Mouse (Mus musculus): ENCODE data around the gene Ddx5. TPM values are rescaled to one million over a fixed set of nuclear protein-coding genes. Genes with fewer than 3 reads are reported as not detected.

Ddx5 gene
- polyA plus RNA-seq, 1 experiment from 2014 or later: 538 TPM

DNA sequence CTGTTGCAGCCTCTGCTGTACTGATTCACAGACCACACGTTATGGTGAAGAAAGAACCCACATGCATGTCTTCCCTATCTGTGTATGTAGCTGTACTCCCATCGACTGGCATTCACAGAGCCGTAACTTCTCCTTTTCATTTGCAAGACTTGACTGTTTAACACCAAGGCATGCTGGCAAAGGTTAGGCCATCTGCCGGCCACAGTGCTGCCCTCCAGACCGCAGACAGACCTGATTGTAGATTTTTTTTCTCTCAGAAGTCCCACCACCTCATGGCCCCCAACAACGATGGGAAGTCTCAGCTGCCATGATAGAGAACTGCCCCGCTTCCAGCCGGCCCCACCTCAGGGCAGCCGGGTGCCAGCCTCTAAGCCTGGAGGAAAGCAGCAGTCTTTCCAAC is 30.6 kb upstream of the Ddx5 start:
- no peaks in the 10 kb centered on the region for H3K4me1 ChIP-seq (replicated peaks; ENCODE audit: control insufficient read depth, insufficient read depth, low read length)
- WGBS: 92% methylated on average over 9 of the region's 9 CpGs
- peaks cover 3% of the 10 kb centered on the region for H3K36me3 ChIP-seq (ENCODE audit: control insufficient read depth, insufficient read depth, low read length)
- H3K4me2 ChIP-seq (ENCODE audit: low read depth, low read length, severe bottlenecking): no peak overlapping the region
- ATAC-seq (replicated peaks; ENCODE audit: low FRiP score) (no peak), DNase-seq (ENCODE audit: low spot score) (no peak)
- H3K4me3 ChIP-seq (ENCODE audit: low read depth, low read length): no peak overlapping the region
- no peaks in the 10 kb centered on the region for H3K27me3 ChIP-seq (ENCODE audit: control insufficient read depth, insufficient read depth, low read length)
- no peaks in the 10 kb centered on the region for H3K9me3 ChIP-seq (ENCODE audit: control insufficient read depth, low read length)
- H3K9ac ChIP-seq (ENCODE audit: low read length): no peak overlapping the region
- H3K27ac ChIP-seq (ENCODE audit: low read depth, low read length): no peak overlapping the region

DNA sequence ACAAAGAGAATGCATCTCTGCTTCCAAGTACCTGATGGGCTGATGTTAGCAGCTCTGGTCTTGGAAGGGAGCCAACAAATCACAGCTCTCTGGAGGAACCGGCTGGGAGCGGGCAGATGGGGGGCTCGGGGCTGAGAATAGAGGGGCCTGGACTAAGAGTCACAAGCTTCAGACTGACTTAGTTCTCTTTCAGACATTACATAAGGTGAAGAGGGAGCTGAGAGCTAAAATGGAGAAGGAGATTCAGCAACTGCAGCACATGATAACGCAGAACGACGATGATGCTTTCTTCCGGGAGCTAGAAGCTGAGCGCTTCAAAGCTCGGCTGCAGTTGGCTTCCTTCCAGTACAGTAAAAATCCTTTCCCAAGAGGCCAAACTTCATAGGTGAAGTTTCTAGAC is 29.4 kb upstream of the Ddx5 start:
- Histone ChIP-seq H3K36me3 (ENCODE audit: control insufficient read depth, insufficient read depth, low read length) (peaks cover 3% of the 10 kb centered on the region), H3K27me3 (ENCODE audit: control insufficient read depth, insufficient read depth, low read length) (no peaks in the 10 kb centered on the region), H3K9me3 (ENCODE audit: control insufficient read depth, low read length) (no peaks in the 10 kb centered on the region), H3K4me2 (ENCODE audit: low read depth, low read length, severe bottlenecking) (no peak overlapping the region), H3K27ac (ENCODE audit: low read depth, low read length) (no peak overlapping the region), H3K4me3 (ENCODE audit: low read depth, low read length) (no peak overlapping the region), H3K4me1 (replicated peaks; ENCODE audit: control insufficient read depth, insufficient read depth, low read length) (no peaks in the 10 kb centered on the region), H3K9ac (ENCODE audit: low read length) (no peak overlapping the region)
- WGBS: 85% methylated on average over 9 of the region's 9 CpGs
- ATAC-seq (replicated peaks; ENCODE audit: low FRiP score) (no peak), DNase-seq (ENCODE audit: low spot score) (no peak)

DNA sequence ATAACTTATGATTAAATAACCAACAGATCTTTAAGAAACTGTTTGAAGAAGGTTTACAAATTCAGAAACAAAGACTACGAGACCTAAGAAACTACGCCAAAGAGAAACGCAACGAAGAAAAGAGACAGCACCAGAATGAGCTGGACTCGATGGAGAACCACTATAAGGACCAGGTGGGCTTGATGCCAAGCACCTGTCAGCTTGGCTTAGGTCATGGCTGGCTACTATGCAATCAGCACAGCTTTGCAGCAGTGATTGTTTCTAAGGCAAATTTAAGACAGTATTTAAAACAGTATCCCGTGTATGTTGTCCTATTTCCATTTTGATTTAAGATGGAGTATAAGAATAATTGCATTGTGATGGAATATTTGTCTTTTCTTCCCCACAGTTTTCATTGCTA is 28.8 kb upstream of the Ddx5 start:
- DNase-seq (ENCODE audit: low spot score): no peak
- H3K4me1 ChIP-seq (replicated peaks; ENCODE audit: control insufficient read depth, insufficient read depth, low read length): no peaks in the 10 kb centered on the region
- no peaks in the 10 kb centered on the region for H3K27me3 ChIP-seq (ENCODE audit: control insufficient read depth, insufficient read depth, low read length)
- 93% methylated on average over 6 of the region's 6 CpGs for WGBS
- peaks cover 3% of the 10 kb centered on the region for H3K36me3 ChIP-seq (ENCODE audit: control insufficient read depth, insufficient read depth, low read length)
- no peak overlapping the region for H3K9ac ChIP-seq (ENCODE audit: low read length)
- no peaks in the 10 kb centered on the region for H3K9me3 ChIP-seq (ENCODE audit: control insufficient read depth, low read length)
- no peak overlapping the region for H3K27ac ChIP-seq (ENCODE audit: low read depth, low read length)
- ATAC-seq (replicated peaks; ENCODE audit: low FRiP score): no peak
- no peak overlapping the region for H3K4me2 ChIP-seq (ENCODE audit: low read depth, low read length, severe bottlenecking)
- H3K4me3 ChIP-seq (ENCODE audit: low read depth, low read length): no peak overlapping the region

DNA sequence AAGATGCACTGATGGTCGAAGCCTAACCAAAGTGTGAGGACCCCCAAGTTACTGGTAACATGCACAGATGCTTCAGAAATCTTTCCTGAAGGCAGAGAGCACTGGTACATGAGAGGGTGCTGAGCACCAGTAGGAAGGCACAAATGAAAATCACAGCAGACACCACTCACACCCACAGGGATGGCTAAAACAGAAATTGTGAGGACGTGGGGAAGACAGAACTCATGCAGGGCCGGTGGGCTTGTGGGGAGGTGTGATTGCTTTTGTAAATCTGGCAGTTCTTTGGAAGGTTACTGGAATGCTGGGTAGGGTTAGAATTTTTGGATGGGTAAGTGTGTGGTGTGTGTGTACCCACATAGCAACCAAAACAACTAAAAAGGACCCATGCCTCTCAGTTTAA is 28.2 kb upstream of the Ddx5 start:
- Histone ChIP-seq H3K27ac (ENCODE audit: low read depth, low read length) (no peak overlapping the region), H3K4me2 (ENCODE audit: low read depth, low read length, severe bottlenecking) (no peak overlapping the region), H3K36me3 (ENCODE audit: control insufficient read depth, insufficient read depth, low read length) (peaks cover 3% of the 10 kb centered on the region), H3K4me3 (ENCODE audit: low read depth, low read length) (no peak overlapping the region), H3K9me3 (ENCODE audit: control insufficient read depth, low read length) (no peaks in the 10 kb centered on the region), H3K4me1 (replicated peaks; ENCODE audit: control insufficient read depth, insufficient read depth, low read length) (no peaks in the 10 kb centered on the region), H3K27me3 (ENCODE audit: control insufficient read depth, insufficient read depth, low read length) (no peaks in the 10 kb centered on the region), H3K9ac (ENCODE audit: low read length) (no peak overlapping the region)
- DNase-seq (ENCODE audit: low spot score): no peak
- WGBS: 88% methylated on average over 3 of the region's 3 CpGs
- no peak for ATAC-seq (replicated peaks; ENCODE audit: low FRiP score)

DNA sequence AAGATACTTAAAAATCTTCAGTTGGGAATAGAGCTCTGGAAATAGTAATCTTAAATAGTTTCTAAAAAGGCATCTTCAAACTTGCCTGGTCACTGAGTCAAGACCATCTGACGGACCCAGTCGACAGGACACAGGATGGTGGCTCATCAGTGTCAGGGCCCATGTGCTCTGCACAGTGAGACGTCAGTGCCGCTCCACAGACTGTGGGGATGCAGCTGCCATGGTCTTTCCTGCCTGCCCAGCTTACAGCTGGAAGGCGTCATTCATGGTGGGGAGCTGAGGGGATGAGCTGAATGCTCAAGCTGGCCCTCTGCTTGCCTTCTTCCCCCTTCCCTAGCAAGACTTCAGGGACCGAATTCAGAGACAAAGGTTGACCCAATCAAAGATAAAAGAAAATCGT is 27.3 kb upstream of the Ddx5 start:
- no peaks in the 10 kb centered on the region for H3K27me3 ChIP-seq (ENCODE audit: control insufficient read depth, insufficient read depth, low read length)
- ATAC-seq (replicated peaks; ENCODE audit: low FRiP score) (no peak), DNase-seq (ENCODE audit: low spot score) (no peak)
- no peak overlapping the region for H3K4me3 ChIP-seq (ENCODE audit: low read depth, low read length)
- no peak overlapping the region for H3K9ac ChIP-seq (ENCODE audit: low read length)
- no peaks in the 10 kb centered on the region for H3K9me3 ChIP-seq (ENCODE audit: control insufficient read depth, low read length)
- H3K36me3 ChIP-seq (ENCODE audit: control insufficient read depth, insufficient read depth, low read length): peaks cover 3% of the 10 kb centered on the region
- H3K4me2 ChIP-seq (ENCODE audit: low read depth, low read length, severe bottlenecking): no peak overlapping the region
- 79% methylated on average over 7 of the region's 7 CpGs for WGBS
- no peak overlapping the region for H3K27ac ChIP-seq (ENCODE audit: low read depth, low read length)
- no peaks in the 10 kb centered on the region for H3K4me1 ChIP-seq (replicated peaks; ENCODE audit: control insufficient read depth, insufficient read depth, low read length)

DNA sequence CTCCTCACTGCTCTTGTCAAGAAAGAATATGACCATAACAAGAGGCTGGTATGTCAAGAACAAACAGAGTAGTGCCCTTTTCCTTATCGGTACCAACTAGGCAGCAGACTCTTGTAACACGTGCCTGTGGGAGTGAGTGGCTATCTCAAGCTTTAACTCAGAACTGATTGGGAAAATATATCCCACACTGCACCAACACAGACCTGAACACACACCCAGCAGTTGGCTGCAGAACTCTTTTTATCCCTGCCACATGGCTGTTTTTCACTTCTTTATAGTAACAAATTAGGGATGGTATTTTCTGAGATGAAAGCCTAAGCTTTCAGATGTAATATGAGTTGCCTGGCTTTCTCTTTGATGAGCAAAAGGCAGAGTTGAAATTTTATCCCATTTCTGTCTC is 26.8 kb upstream of the Ddx5 start:
- no peak for ATAC-seq (replicated peaks; ENCODE audit: low FRiP score)
- peaks cover 3% of the 10 kb centered on the region for H3K36me3 ChIP-seq (ENCODE audit: control insufficient read depth, insufficient read depth, low read length)

DNA sequence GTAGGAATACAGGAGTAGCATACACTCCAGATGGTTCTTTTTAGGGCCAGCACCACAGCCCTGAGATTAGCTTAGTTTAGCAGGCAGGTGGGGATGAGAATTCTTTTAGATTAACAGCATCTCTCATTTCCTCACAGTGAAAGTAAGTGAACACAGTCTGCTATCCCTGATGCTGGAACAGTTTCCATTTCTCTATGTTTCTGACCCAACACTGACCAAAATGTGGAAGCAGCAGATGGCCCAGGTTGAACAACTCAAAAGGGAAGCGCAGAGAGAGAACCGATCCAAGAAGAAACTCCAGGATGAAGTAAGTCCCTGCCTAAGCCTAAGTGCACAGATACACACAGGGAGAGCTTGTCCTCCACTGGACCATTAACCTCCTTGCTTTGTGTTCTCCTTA is 26.3 kb upstream of the Ddx5 start:
- peaks cover 3% of the 10 kb centered on the region for H3K36me3 ChIP-seq (ENCODE audit: control insufficient read depth, insufficient read depth, low read length)
- H3K4me2 ChIP-seq (ENCODE audit: low read depth, low read length, severe bottlenecking): no peak overlapping the region
- H3K4me3 ChIP-seq (ENCODE audit: low read depth, low read length): no peak overlapping the region
- H3K27ac ChIP-seq (ENCODE audit: low read depth, low read length): no peak overlapping the region
- DNase-seq (ENCODE audit: low spot score) (no peak), ATAC-seq (replicated peaks; ENCODE audit: low FRiP score) (no peak)
- no peaks in the 10 kb centered on the region for H3K4me1 ChIP-seq (replicated peaks; ENCODE audit: control insufficient read depth, insufficient read depth, low read length)
- no peak overlapping the region for H3K9ac ChIP-seq (ENCODE audit: low read length)
- 96% methylated on average over 2 of the region's 2 CpGs for WGBS
- no peaks in the 10 kb centered on the region for H3K9me3 ChIP-seq (ENCODE audit: control insufficient read depth, low read length)
- H3K27me3 ChIP-seq (ENCODE audit: control insufficient read depth, insufficient read depth, low read length): no peaks in the 10 kb centered on the region

More for the DNA sequence above, 26.8 kb upstream of the Ddx5 start:
- no peaks in the 10 kb centered on the region for H3K4me1 ChIP-seq (replicated peaks; ENCODE audit: control insufficient read depth, insufficient read depth, low read length)
- H3K4me3 ChIP-seq (ENCODE audit: low read depth, low read length): no peak overlapping the region
- H3K4me2 ChIP-seq (ENCODE audit: low read depth, low read length, severe bottlenecking): no peak overlapping the region
- no peak overlapping the region for H3K9ac ChIP-seq (ENCODE audit: low read length)
- H3K9me3 ChIP-seq (ENCODE audit: control insufficient read depth, low read length): no peaks in the 10 kb centered on the region
- no peak overlapping the region for H3K27ac ChIP-seq (ENCODE audit: low read depth, low read length)
- no peak for DNase-seq (ENCODE audit: low spot score)
- 81% methylated on average over 2 of the region's 2 CpGs for WGBS
- H3K27me3 ChIP-seq (ENCODE audit: control insufficient read depth, insufficient read depth, low read length): no peaks in the 10 kb centered on the region

DNA sequence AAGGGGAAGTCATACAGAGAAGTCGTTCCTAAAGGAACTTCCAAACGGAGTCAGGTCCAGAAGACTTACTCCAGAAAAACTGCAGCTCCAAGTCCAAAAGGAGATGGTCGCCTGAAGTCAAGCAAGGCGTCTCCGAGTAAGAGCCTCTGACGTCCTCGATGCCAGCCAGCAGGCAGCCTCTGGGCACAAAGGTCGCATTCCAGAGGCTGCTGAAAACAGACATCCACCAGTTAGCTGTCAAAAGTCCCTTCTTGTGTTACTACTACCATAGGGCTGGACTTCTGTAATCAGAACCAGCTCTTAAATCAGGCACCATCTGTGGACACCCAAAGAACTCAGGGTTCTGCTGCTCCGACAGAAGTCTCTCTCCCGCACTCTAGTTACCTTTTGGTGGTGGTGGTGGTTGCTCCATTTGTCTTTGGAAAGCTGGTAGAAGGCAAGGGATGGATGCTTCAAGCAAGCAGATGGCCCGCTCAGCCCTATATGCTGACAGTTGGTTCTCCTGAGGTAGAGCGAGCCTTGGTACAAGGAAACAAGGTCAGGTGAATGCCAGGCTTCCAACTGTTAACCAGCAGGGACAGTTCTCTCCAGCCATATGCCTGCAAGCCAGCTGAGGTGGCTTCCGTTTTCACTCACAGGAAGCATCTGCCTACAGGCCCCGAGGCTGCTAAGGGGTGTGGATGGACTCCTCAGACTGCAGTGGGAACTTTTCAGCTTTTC is 25.8 kb upstream of the Ddx5 start:
- H3K4me2 ChIP-seq (ENCODE audit: low read depth, low read length, severe bottlenecking): no peak overlapping the region

DNA sequence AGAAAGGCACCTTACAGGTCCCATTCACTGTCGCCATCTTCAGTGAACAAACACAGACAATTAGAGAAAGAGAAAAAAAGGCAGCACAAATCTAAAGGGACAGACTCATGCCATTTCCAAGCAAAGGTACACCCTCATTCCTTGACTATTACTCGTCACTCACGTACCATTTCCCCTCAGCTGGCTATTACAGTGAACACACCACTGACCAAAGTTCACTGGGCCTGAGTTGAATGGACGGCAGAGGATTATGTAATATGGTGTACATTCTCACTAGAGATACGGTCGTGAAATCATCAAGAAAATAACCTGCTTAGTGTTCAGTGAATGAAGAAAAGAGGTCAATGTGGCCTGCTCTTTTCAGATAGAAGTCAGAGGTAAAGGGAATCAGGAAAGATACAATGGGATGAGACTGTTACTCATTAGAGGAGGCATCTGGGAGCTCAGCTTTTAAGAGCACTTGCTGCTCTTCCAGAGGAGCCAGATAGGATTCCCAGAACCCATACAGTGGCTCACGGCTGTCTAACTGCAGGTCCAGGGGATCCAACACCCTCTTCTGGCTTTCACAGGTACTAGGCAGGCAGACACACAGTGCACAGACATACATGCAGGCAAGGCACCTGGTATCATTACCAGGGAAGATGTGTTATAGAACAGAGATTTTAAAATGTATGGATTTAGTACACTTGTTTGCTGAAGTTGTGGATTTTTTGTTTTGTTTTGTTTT is 23.6 kb upstream of the Ddx5 start:
- WGBS: 92% methylated on average over 7 of the region's 7 CpGs
- no peak for ATAC-seq (replicated peaks; ENCODE audit: low FRiP score)
- H3K36me3 ChIP-seq (ENCODE audit: control insufficient read depth, insufficient read depth, low read length): peaks cover 3% of the 10 kb centered on the region; the same call in 1 of the 2 replicates
- no peak overlapping the region for H3K27ac ChIP-seq (ENCODE audit: low read depth, low read length)
- no peak overlapping the region for H3K4me3 ChIP-seq (ENCODE audit: low read depth, low read length)
- no peak for DNase-seq (ENCODE audit: low spot score)
- H3K4me1 ChIP-seq (replicated peaks; ENCODE audit: control insufficient read depth, insufficient read depth, low read length): no peaks in the 10 kb centered on the region
- no peaks in the 10 kb centered on the region for H3K27me3 ChIP-seq (ENCODE audit: control insufficient read depth, insufficient read depth, low read length)
- no peak overlapping the region for H3K4me2 ChIP-seq (ENCODE audit: low read depth, low read length, severe bottlenecking)
- no peaks in the 10 kb centered on the region for H3K9me3 ChIP-seq (ENCODE audit: control insufficient read depth, low read length)
- H3K9ac ChIP-seq (ENCODE audit: low read length): no peak overlapping the region

More for the DNA sequence above, 25.8 kb upstream of the Ddx5 start:
- H3K36me3 ChIP-seq (ENCODE audit: control insufficient read depth, insufficient read depth, low read length): peaks cover 3% of the 10 kb centered on the region
- ATAC-seq (replicated peaks; ENCODE audit: low FRiP score): no peak
- no peak overlapping the region for H3K9ac ChIP-seq (ENCODE audit: low read length)
- no peaks in the 10 kb centered on the region for H3K4me1 ChIP-seq (replicated peaks; ENCODE audit: control insufficient read depth, insufficient read depth, low read length)
- no peak overlapping the region for H3K27ac ChIP-seq (ENCODE audit: low read depth, low read length)
- WGBS: 82% methylated on average over 14 of the region's 14 CpGs
- H3K9me3 ChIP-seq (ENCODE audit: control insufficient read depth, low read length): no peaks in the 10 kb centered on the region
- H3K4me3 ChIP-seq (ENCODE audit: low read depth, low read length): no peak overlapping the region
- no peak for DNase-seq (ENCODE audit: low spot score)
- no peaks in the 10 kb centered on the region for H3K27me3 ChIP-seq (ENCODE audit: control insufficient read depth, insufficient read depth, low read length)

Measured in forebrain, embryonic 11.5 days (tissue).